Mouse (Mus musculus): ENCODE data around the gene Cdkn2b. TPM values are rescaled to one million over a fixed set of nuclear protein-coding genes. Genes with fewer than 3 reads are reported as not detected.

The Cdkn2b gene
- polyA plus RNA-seq, 1 experiment = 2.5 TPM

GRCm38 (mm10) chr4:89282661-89283060 is 28.2 kb downstream of the Cdkn2b start:
- Histone ChIP-seq H3K4me1 (ENCODE audit: control insufficient read depth, insufficient read depth, low read length) (no peaks in the 10 kb centered on the region), H3K27ac (ENCODE audit: control insufficient read depth, insufficient read depth, low read depth, low read length, poor library complexity) (no peak overlapping the region), H3K4me3 (replicated peaks; ENCODE audit: control insufficient read depth, low read depth, low read length) (no peak overlapping the region)
- TF ChIP-seq POLR2A (IDR thresholded peaks at IDR 0.05; ENCODE audit: borderline replicate concordance, control insufficient read depth, low read depth, low read length) (no peak), CTCF (IDR thresholded peaks at IDR 0.05; ENCODE audit: control insufficient read depth, insufficient read depth, low read length) (no peak)
- WGBS = 7% methylated on average over 12 of the region's 12 CpGs

GRCm38 (mm10) chr4:89282036-89282566 is 28.7 kb downstream of the Cdkn2b start:
- no peaks in the 10 kb centered on the region for H3K4me1 ChIP-seq (ENCODE audit: control insufficient read depth, insufficient read depth, low read length)
- H3K4me3 ChIP-seq (replicated peaks; ENCODE audit: control insufficient read depth, low read depth, low read length) = no peak overlapping the region
- no peak for TF ChIP-seq CTCF (IDR thresholded peaks at IDR 0.05; ENCODE audit: control insufficient read depth, insufficient read depth, low read length)
- TF ChIP-seq POLR2A (IDR thresholded peaks at IDR 0.05; ENCODE audit: borderline replicate concordance, control insufficient read depth, low read depth, low read length) = no peak
- 2% methylated on average over 25 of the region's 25 CpGs for WGBS
- no peak overlapping the region for H3K27ac ChIP-seq (ENCODE audit: control insufficient read depth, insufficient read depth, low read depth, low read length, poor library complexity)

GRCm38 (mm10) chr4:89281236-89281635 is 29.6 kb downstream of the Cdkn2b start:
- Histone ChIP-seq H3K4me1 (ENCODE audit: control insufficient read depth, insufficient read depth, low read length) (no peaks in the 10 kb centered on the region), H3K4me3 (replicated peaks; ENCODE audit: control insufficient read depth, low read depth, low read length) (no peak overlapping the region), H3K27ac (ENCODE audit: control insufficient read depth, insufficient read depth, low read depth, low read length, poor library complexity) (no peak overlapping the region)
- 5% methylated on average over 7 of the region's 7 CpGs for WGBS
- TF ChIP-seq CTCF (IDR thresholded peaks at IDR 0.05; ENCODE audit: control insufficient read depth, insufficient read depth, low read length) (no peak), POLR2A (IDR thresholded peaks at IDR 0.05; ENCODE audit: borderline replicate concordance, control insufficient read depth, low read depth, low read length) (no peak)

- TF ChIP-seq CTCF (IDR thresholded peaks at IDR 0.05; ENCODE audit: control insufficient read depth, insufficient read depth, low read length) = no peak
- TF ChIP-seq POLR2A (IDR thresholded peaks at IDR 0.05; ENCODE audit: borderline replicate concordance, control insufficient read depth, low read depth, low read length) = no peak
- no peak overlapping the region for H3K4me3 ChIP-seq (replicated peaks; ENCODE audit: control insufficient read depth, low read depth, low read length)
- H3K4me1 ChIP-seq (ENCODE audit: control insufficient read depth, insufficient read depth, low read length) = no peaks in the 10 kb centered on the region; the same call in 1 of the 2 replicates
- H3K27ac ChIP-seq (ENCODE audit: control insufficient read depth, insufficient read depth, low read depth, low read length, poor library complexity) = no peak overlapping the region
- WGBS = 6% methylated on average over 2 of the region's 2 CpGs
These were observed 31.2 kb downstream of the Cdkn2b start for GRCm38 (mm10) chr4:89279641-89280040.

GRCm38 (mm10) chr4:89277381-89277940 is 33.4 kb downstream of the Cdkn2b start:
- Histone ChIP-seq H3K4me3 (replicated peaks; ENCODE audit: control insufficient read depth, low read depth, low read length) (no peak overlapping the region), H3K4me1 (ENCODE audit: control insufficient read depth, insufficient read depth, low read length) (no peaks in the 10 kb centered on the region; the same call in 1 of the 2 replicates), H3K27ac (ENCODE audit: control insufficient read depth, insufficient read depth, low read depth, low read length, poor library complexity) (no peak overlapping the region)
- WGBS = 10% methylated on average over 5 of the region's 5 CpGs
- TF ChIP-seq POLR2A (IDR thresholded peaks at IDR 0.05; ENCODE audit: borderline replicate concordance, control insufficient read depth, low read depth, low read length) (no peak), CTCF (IDR thresholded peaks at IDR 0.05; ENCODE audit: control insufficient read depth, insufficient read depth, low read length) (no peak)

- TF ChIP-seq POLR2A (IDR thresholded peaks at IDR 0.05; ENCODE audit: borderline replicate concordance, control insufficient read depth, low read depth, low read length) (no peak), CTCF (IDR thresholded peaks at IDR 0.05; ENCODE audit: control insufficient read depth, insufficient read depth, low read length) (no peak)
- WGBS = 7% methylated on average over 37 of the region's 37 CpGs
- H3K27ac ChIP-seq (ENCODE audit: control insufficient read depth, insufficient read depth, low read depth, low read length, poor library complexity) = no peak overlapping the region
- H3K4me1 ChIP-seq (ENCODE audit: control insufficient read depth, insufficient read depth, low read length) = no peaks in the 10 kb centered on the region; the same call in 1 of the 2 replicates
- no peak overlapping the region for H3K4me3 ChIP-seq (replicated peaks; ENCODE audit: control insufficient read depth, low read depth, low read length)
These were observed 34.1 kb downstream of the Cdkn2b start for GRCm38 (mm10) chr4:89276669-89277219.

- Histone ChIP-seq H3K4me1 (ENCODE audit: control insufficient read depth, insufficient read depth, low read length) (no peaks in the 10 kb centered on the region; the same call in 1 of the 2 replicates), H3K4me3 (replicated peaks; ENCODE audit: control insufficient read depth, low read depth, low read length) (no peak overlapping the region), H3K27ac (ENCODE audit: control insufficient read depth, insufficient read depth, low read depth, low read length, poor library complexity) (no peak overlapping the region)
- no peak for TF ChIP-seq CTCF (IDR thresholded peaks at IDR 0.05; ENCODE audit: control insufficient read depth, insufficient read depth, low read length)
- no peak for TF ChIP-seq POLR2A (IDR thresholded peaks at IDR 0.05; ENCODE audit: borderline replicate concordance, control insufficient read depth, low read depth, low read length)
- 8% methylated on average over 25 of the region's 25 CpGs for WGBS
These were observed 34.8 kb downstream of the Cdkn2b start for GRCm38 (mm10) chr4:89275811-89276584.

Data from bone marrow, adult 2 months (tissue).